Mouse (Mus musculus): ENCODE results near the gene Adamtsl1. TPM values are rescaled to one million over a fixed set of nuclear protein-coding genes. Genes with fewer than 3 reads are reported as not detected.

Adamtsl1 gene
- total RNA-seq, 1 experiment, result 6.3 TPM

DNA sequence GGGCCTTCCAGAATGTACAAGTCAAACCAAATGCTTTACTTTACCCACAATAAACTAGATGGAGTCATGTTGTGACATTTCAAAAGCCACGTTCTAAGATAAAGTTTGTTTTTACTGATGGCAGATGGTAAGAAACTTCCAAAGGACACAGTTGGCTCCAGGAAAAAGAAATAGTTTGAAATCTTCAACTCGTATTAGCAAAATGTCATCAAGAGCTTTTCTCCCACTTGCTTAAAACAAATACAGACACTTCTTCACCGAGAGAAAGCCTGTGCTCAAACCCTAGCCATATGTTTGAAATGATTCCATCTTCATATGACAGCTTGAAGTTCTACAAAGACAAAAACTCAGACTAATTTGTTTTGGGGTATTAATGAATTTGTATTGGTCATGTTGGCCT lies 211.0 kb downstream of the Adamtsl1 start:
- no peak overlapping the region for H3K9ac ChIP-seq (ENCODE audit: insufficient read depth, low read depth, low read length, poor library complexity, severe bottlenecking)
- no peak for DNase-seq (ENCODE audit: low read depth, low spot score)
- no peak overlapping the region for H3K4me3 ChIP-seq (ENCODE audit: insufficient read depth in 1 of 2, low read depth in 1 of 2, low read length in 2 of 2, poor library complexity in 1 of 2, severe bottlenecking in 1 of 2)
- H3K4me1 ChIP-seq (ENCODE audit: control insufficient read depth in 2 of 2, insufficient read depth in 2 of 2, low read length in 2 of 2, poor library complexity in 1 of 2), result no peaks in the 10 kb centered on the region
- TF ChIP-seq CHD2 (IDR thresholded peaks at IDR 0.05; ENCODE audit: low read depth, low read length) (no peak), MAFK (IDR thresholded peaks at IDR 0.05; ENCODE audit: insufficient read depth, low read depth, low read length) (no peak), ZNF384 (IDR thresholded peaks at IDR 0.05; ENCODE audit: low read depth, low read length) (no peak), HCFC1 (IDR thresholded peaks at IDR 0.05; ENCODE audit: borderline replicate concordance, insufficient read depth, low read length) (no peak), ZC3H11A (IDR thresholded peaks at IDR 0.05; ENCODE audit: borderline replicate concordance, low read depth, low read length) (no peak)
- no peaks in the 10 kb centered on the region for H3K36me3 ChIP-seq (ENCODE audit: control insufficient read depth, insufficient read depth, low read length, poor library complexity, severe bottlenecking)
- no peaks in the 10 kb centered on the region for H3K9me3 ChIP-seq (ENCODE audit: control insufficient read depth, insufficient read depth, low read depth, low read length)
- in situ Hi-C loops (cut with MboI; ENCODE audit: low sequenced_read_pairs in 2 of 2, unreplicated experiment in 2 of 2), result no loop called here
- H3K27ac ChIP-seq (ENCODE audit: insufficient read depth, low read depth, low read length, poor library complexity, severe bottlenecking), result no peak overlapping the region

DNA sequence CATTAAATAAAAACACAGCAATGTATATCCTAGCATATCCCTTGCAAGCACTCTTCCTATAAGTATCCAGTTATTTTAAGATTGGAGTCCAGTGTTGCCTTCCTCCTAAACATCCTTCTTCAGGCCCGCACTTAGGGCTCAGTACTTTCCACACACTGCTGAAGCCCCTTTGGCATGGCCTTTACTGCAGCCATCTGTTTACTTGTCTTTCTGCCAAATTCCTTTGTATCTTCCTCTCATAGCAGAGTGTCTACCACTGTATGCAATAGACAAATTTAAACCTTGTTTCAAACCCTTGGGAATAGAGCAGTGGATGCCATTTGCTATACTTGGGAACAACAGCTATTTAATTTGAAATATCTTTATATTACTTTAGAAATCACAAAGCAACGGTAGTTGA lies 213.8 kb downstream of the Adamtsl1 start:
- Histone ChIP-seq H3K9me3 (ENCODE audit: control insufficient read depth, insufficient read depth, low read depth, low read length) (no peaks in the 10 kb centered on the region), H3K4me1 (ENCODE audit: control insufficient read depth in 2 of 2, insufficient read depth in 2 of 2, low read length in 2 of 2, poor library complexity in 1 of 2) (no peaks in the 10 kb centered on the region), H3K36me3 (ENCODE audit: control insufficient read depth, insufficient read depth, low read length, poor library complexity, severe bottlenecking) (no peaks in the 10 kb centered on the region), H3K27ac (ENCODE audit: insufficient read depth, low read depth, low read length, poor library complexity, severe bottlenecking) (no peak overlapping the region), H3K4me3 (ENCODE audit: insufficient read depth in 1 of 2, low read depth in 1 of 2, low read length in 2 of 2, poor library complexity in 1 of 2, severe bottlenecking in 1 of 2) (no peak overlapping the region), H3K9ac (ENCODE audit: insufficient read depth, low read depth, low read length, poor library complexity, severe bottlenecking) (no peak overlapping the region)
- TF ChIP-seq MAFK (IDR thresholded peaks at IDR 0.05; ENCODE audit: insufficient read depth, low read depth, low read length), result no peak
- no peak for TF ChIP-seq ZNF384 (IDR thresholded peaks at IDR 0.05; ENCODE audit: low read depth, low read length)
- in situ Hi-C loops (cut with MboI; ENCODE audit: low sequenced_read_pairs in 2 of 2, unreplicated experiment in 2 of 2), result no loop called here
- DNase-seq (ENCODE audit: low read depth, low spot score), result no peak

DNA sequence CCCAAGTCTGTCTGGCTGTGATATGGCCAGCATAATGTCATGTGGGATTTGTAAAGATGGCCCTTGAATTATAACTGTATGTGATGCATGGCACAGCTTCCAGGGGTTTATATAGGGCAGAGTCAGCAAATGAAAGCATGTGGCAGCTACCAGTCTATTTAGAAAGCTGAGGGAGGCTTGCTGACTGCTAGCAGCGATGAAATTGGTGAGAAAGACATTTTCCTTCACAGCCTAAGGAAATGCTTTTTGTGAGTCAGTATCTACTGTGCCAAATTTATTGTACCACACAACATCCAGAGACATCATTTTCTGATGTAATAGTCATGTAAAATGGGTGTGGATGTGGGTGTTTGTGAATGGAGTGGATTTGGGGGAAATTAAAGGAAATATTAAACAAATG lies 214.4 kb downstream of the Adamtsl1 start:
- Histone ChIP-seq H3K4me3 (ENCODE audit: insufficient read depth in 1 of 2, low read depth in 1 of 2, low read length in 2 of 2, poor library complexity in 1 of 2, severe bottlenecking in 1 of 2) (no peak overlapping the region), H3K9ac (ENCODE audit: insufficient read depth, low read depth, low read length, poor library complexity, severe bottlenecking) (no peak overlapping the region), H3K4me1 (ENCODE audit: control insufficient read depth in 2 of 2, insufficient read depth in 2 of 2, low read length in 2 of 2, poor library complexity in 1 of 2) (no peaks in the 10 kb centered on the region), H3K9me3 (ENCODE audit: control insufficient read depth, insufficient read depth, low read depth, low read length) (no peaks in the 10 kb centered on the region), H3K36me3 (ENCODE audit: control insufficient read depth, insufficient read depth, low read length, poor library complexity, severe bottlenecking) (no peaks in the 10 kb centered on the region), H3K27ac (ENCODE audit: insufficient read depth, low read depth, low read length, poor library complexity, severe bottlenecking) (no peak overlapping the region)
- in situ Hi-C loops (cut with MboI; ENCODE audit: low sequenced_read_pairs in 2 of 2, unreplicated experiment in 2 of 2), result no loop called here
- no peak for TF ChIP-seq HCFC1 (IDR thresholded peaks at IDR 0.05; ENCODE audit: borderline replicate concordance, insufficient read depth, low read length)
- no peak for TF ChIP-seq ZNF384 (IDR thresholded peaks at IDR 0.05; ENCODE audit: low read depth, low read length)
- no peak for TF ChIP-seq CHD2 (IDR thresholded peaks at IDR 0.05; ENCODE audit: low read depth, low read length)
- TF ChIP-seq MAFK (IDR thresholded peaks at IDR 0.05; ENCODE audit: insufficient read depth, low read depth, low read length), result no peak
- no peak for DNase-seq (ENCODE audit: low read depth, low spot score)

DNA sequence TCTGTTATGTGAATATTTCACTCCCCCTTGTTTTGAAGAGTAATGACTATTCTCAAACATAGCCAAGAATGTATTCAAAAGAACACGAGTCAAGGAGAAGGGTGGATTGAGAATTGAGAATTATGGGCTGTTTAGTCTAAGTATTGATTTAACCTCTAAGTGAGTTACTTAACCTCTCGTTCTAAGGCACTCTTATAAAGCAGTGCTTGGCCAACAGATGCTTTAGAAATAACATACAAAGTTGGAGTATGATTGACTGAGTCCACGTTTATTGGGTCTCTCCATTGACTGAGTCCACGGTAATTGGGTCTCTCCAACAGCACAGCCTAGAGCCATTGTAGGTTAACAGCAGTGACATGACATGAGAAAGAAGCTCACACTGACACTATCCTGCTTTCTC lies 226.5 kb downstream of the Adamtsl1 start:
- in situ Hi-C loops (cut with MboI; ENCODE audit: low sequenced_read_pairs in 2 of 2, unreplicated experiment in 2 of 2), result no loop called here
- Histone ChIP-seq H3K4me1 (ENCODE audit: control insufficient read depth in 2 of 2, insufficient read depth in 2 of 2, low read length in 2 of 2, poor library complexity in 1 of 2) (no peaks in the 10 kb centered on the region), H3K36me3 (ENCODE audit: control insufficient read depth, insufficient read depth, low read length, poor library complexity, severe bottlenecking) (no peaks in the 10 kb centered on the region), H3K9me3 (ENCODE audit: control insufficient read depth, insufficient read depth, low read depth, low read length) (no peaks in the 10 kb centered on the region), H3K9ac (ENCODE audit: insufficient read depth, low read depth, low read length, poor library complexity, severe bottlenecking) (no peak overlapping the region), H3K4me3 (ENCODE audit: insufficient read depth in 1 of 2, low read depth in 1 of 2, low read length in 2 of 2, poor library complexity in 1 of 2, severe bottlenecking in 1 of 2) (no peak overlapping the region), H3K27ac (ENCODE audit: insufficient read depth, low read depth, low read length, poor library complexity, severe bottlenecking) (no peak overlapping the region)
- no peak for TF ChIP-seq MAFK (IDR thresholded peaks at IDR 0.05; ENCODE audit: insufficient read depth, low read depth, low read length)
- no peak for TF ChIP-seq HCFC1 (IDR thresholded peaks at IDR 0.05; ENCODE audit: borderline replicate concordance, insufficient read depth, low read length)
- DNase-seq (ENCODE audit: low read depth, low spot score), result no peak

DNA sequence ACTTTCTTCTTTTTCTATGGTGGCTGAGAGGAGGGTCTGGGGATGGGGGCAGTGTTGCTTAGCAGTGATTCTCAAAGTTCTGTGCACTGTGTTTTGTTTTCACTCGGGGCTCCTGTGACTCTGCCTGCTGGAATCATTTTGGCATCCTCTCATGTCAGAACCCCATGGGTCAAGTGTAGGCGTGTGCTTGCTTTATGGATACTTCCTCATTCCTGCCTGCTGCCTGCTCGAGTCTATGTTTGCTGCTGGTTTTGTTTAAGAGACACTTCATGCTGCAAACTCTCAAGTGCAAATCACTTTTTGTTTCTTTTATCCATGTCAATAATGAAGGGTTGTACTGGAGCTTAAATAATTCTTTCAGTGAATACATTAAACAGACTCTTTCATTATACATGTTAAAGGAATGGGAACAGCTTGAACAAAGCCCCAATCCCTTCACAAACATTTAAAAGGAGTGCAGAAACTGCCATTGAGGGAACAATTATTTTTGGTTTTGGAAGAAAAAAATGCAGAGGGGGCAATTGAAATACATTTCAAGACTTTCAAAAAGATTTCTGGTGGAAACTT lies 227.9 kb downstream of the Adamtsl1 start:
- Histone ChIP-seq H3K27ac (ENCODE audit: insufficient read depth, low read depth, low read length, poor library complexity, severe bottlenecking) (no peak overlapping the region), H3K9ac (ENCODE audit: insufficient read depth, low read depth, low read length, poor library complexity, severe bottlenecking) (no peak overlapping the region), H3K9me3 (ENCODE audit: control insufficient read depth, insufficient read depth, low read depth, low read length) (no peaks in the 10 kb centered on the region), H3K36me3 (ENCODE audit: control insufficient read depth, insufficient read depth, low read length, poor library complexity, severe bottlenecking) (no peaks in the 10 kb centered on the region), H3K4me1 (ENCODE audit: control insufficient read depth in 2 of 2, insufficient read depth in 2 of 2, low read length in 2 of 2, poor library complexity in 1 of 2) (no peaks in the 10 kb centered on the region), H3K4me3 (ENCODE audit: insufficient read depth in 1 of 2, low read depth in 1 of 2, low read length in 2 of 2, poor library complexity in 1 of 2, severe bottlenecking in 1 of 2) (no peak overlapping the region)
- in situ Hi-C loops (cut with MboI; ENCODE audit: low sequenced_read_pairs in 2 of 2, unreplicated experiment in 2 of 2), result no loop called here
- no peak for DNase-seq (ENCODE audit: low read depth, low spot score)
- no peak for TF ChIP-seq MAFK (IDR thresholded peaks at IDR 0.05; ENCODE audit: insufficient read depth, low read depth, low read length)

Data from ES-E14 (cell line).